Mouse (Mus musculus): ENCODE measurements around the gene Grid1. TPM values are rescaled to one million over a fixed set of nuclear protein-coding genes. Genes with fewer than 3 reads are reported as not detected.

The Grid1 gene
- polyA plus RNA-seq, 1 experiment: 0.24 TPM

- TF ChIP-seq CTCF (IDR thresholded peaks at IDR 0.05; ENCODE audit: low read depth, low read length): no peak
- TF ChIP-seq EP300 (IDR thresholded peaks at IDR 0.05; ENCODE audit: insufficient read depth, low read depth, low read length): no peak
- TF ChIP-seq POLR2A (IDR thresholded peaks at IDR 0.05; ENCODE audit: insufficient read depth, low read length): no peak
- Histone ChIP-seq H3K27ac (ENCODE audit: insufficient read depth, low read length) (no peak overlapping the region), H3K36me3 (ENCODE audit: control insufficient read depth, insufficient read depth, low read length, poor library complexity, severe bottlenecking) (no peaks in the 10 kb centered on the region), H3K27me3 (ENCODE audit: control insufficient read depth, insufficient read depth, low read length, poor library complexity, severe bottlenecking) (no peaks in the 10 kb centered on the region), H3K9me3 (replicated peaks; ENCODE audit: control insufficient read depth, insufficient read depth, low read length, poor library complexity, severe bottlenecking) (no peaks in the 10 kb centered on the region), H3K4me1 (ENCODE audit: control insufficient read depth, insufficient read depth, low read length) (no peaks in the 10 kb centered on the region), H3K9ac (ENCODE audit: low read depth, poor library complexity, severe bottlenecking) (no peak overlapping the region), H3K4me3 (ENCODE audit: low read depth, low read length) (no peak overlapping the region)
Measured at GRCm38 (mm10) chr14:35572991-35573502, 753.1 kb downstream of the Grid1 start.

DNA sequence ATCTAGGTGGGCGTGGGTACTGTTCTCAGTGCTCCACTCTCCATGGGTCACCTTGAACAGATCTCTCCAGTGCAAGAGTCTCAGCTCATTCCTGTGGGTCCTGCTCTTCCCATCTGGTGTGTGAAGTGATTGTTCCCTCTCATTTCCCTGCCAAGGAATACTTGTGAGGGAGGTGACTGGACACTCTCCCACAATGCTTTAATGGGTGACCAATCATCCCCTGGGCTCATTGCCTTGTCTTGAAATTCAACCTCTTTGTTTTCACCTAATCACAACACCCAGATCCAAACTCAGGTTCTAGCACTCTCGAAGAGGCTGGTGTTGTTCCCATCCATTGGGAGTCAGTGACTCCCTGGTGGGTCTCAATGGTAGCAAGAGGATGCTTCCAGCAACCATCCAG is 754.6 kb downstream of the Grid1 start:
- H3K9ac ChIP-seq (ENCODE audit: low read depth, poor library complexity, severe bottlenecking): no peak overlapping the region
- TF ChIP-seq CTCF (IDR thresholded peaks at IDR 0.05; ENCODE audit: low read depth, low read length) (no peak), POLR2A (IDR thresholded peaks at IDR 0.05; ENCODE audit: insufficient read depth, low read length) (no peak), EP300 (IDR thresholded peaks at IDR 0.05; ENCODE audit: insufficient read depth, low read depth, low read length) (no peak)
- H3K4me3 ChIP-seq (ENCODE audit: low read depth, low read length): no peak overlapping the region
- no peaks in the 10 kb centered on the region for H3K9me3 ChIP-seq (replicated peaks; ENCODE audit: control insufficient read depth, insufficient read depth, low read length, poor library complexity, severe bottlenecking)
- no peaks in the 10 kb centered on the region for H3K27me3 ChIP-seq (ENCODE audit: control insufficient read depth, insufficient read depth, low read length, poor library complexity, severe bottlenecking)
- H3K4me1 ChIP-seq (ENCODE audit: control insufficient read depth, insufficient read depth, low read length): no peaks in the 10 kb centered on the region
- H3K36me3 ChIP-seq (ENCODE audit: control insufficient read depth, insufficient read depth, low read length, poor library complexity, severe bottlenecking): no peaks in the 10 kb centered on the region
- no peak overlapping the region for H3K27ac ChIP-seq (ENCODE audit: insufficient read depth, low read length)

GRCm38 (mm10) chr14:35575285-35575684 is 755.4 kb downstream of the Grid1 start:
- Histone ChIP-seq H3K9ac (ENCODE audit: low read depth, poor library complexity, severe bottlenecking) (no peak overlapping the region), H3K36me3 (ENCODE audit: control insufficient read depth, insufficient read depth, low read length, poor library complexity, severe bottlenecking) (no peaks in the 10 kb centered on the region), H3K4me1 (ENCODE audit: control insufficient read depth, insufficient read depth, low read length) (no peaks in the 10 kb centered on the region), H3K27ac (ENCODE audit: insufficient read depth, low read length) (no peak overlapping the region), H3K4me3 (ENCODE audit: low read depth, low read length) (no peak overlapping the region), H3K27me3 (ENCODE audit: control insufficient read depth, insufficient read depth, low read length, poor library complexity, severe bottlenecking) (no peaks in the 10 kb centered on the region), H3K9me3 (replicated peaks; ENCODE audit: control insufficient read depth, insufficient read depth, low read length, poor library complexity, severe bottlenecking) (no peaks in the 10 kb centered on the region)
- TF ChIP-seq CTCF (IDR thresholded peaks at IDR 0.05; ENCODE audit: low read depth, low read length) (no peak), POLR2A (IDR thresholded peaks at IDR 0.05; ENCODE audit: insufficient read depth, low read length) (no peak), EP300 (IDR thresholded peaks at IDR 0.05; ENCODE audit: insufficient read depth, low read depth, low read length) (no peak)

DNA sequence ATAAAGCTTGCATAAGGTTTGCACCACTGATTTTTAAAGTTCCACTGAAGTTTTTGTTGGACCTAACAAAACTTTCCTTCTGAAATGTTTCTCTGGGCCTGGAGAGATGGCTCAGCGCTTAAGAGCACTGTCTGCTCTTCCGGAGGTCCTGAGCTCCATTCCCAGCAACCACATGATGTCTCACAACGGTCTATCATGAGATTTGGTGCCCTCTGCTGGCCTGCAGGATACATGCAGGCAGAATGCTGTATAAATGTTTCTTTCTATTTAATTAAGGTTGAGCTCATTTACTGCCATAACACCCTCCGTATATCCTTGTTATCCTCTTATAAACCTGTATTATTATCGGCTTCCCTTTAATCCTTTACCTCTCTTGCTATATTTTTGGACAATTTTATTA is 805.8 kb downstream of the Grid1 start:
- TF ChIP-seq POLR2A (IDR thresholded peaks at IDR 0.05; ENCODE audit: insufficient read depth, low read length): no peak
- TF ChIP-seq CTCF (IDR thresholded peaks at IDR 0.05; ENCODE audit: low read depth, low read length): peak; percentile 38
- H3K4me1 ChIP-seq (ENCODE audit: control insufficient read depth, insufficient read depth, low read length): no peaks in the 10 kb centered on the region
- H3K27ac ChIP-seq (ENCODE audit: insufficient read depth, low read length): no peak overlapping the region
- H3K27me3 ChIP-seq (ENCODE audit: control insufficient read depth, insufficient read depth, low read length, poor library complexity, severe bottlenecking): no peaks in the 10 kb centered on the region
- H3K4me3 ChIP-seq (ENCODE audit: low read depth, low read length): no peak overlapping the region
- H3K9ac ChIP-seq (ENCODE audit: low read depth, poor library complexity, severe bottlenecking): no peak overlapping the region
- no peaks in the 10 kb centered on the region for H3K36me3 ChIP-seq (ENCODE audit: control insufficient read depth, insufficient read depth, low read length, poor library complexity, severe bottlenecking)
- no peaks in the 10 kb centered on the region for H3K9me3 ChIP-seq (replicated peaks; ENCODE audit: control insufficient read depth, insufficient read depth, low read length, poor library complexity, severe bottlenecking)

Other genes with a start within 250 kb of the Grid1 start
- 3.4 and 4.0 TPM in 2 replicates for gene Ldb3, start 231.4 kb upstream of the Grid1 start, polyA plus RNA-seq (2011; ENCODE audit: insufficient read depth, insufficient read length, low read depth, missing spikeins)
- not detected in 2 replicates for gene Opn4, start 220.0 kb upstream of the Grid1 start, polyA plus RNA-seq (2011; ENCODE audit: insufficient read depth, insufficient read length, low read depth, missing spikeins)
- 205 and 231 TPM in 2 replicates for gene Wapl, start 146.2 kb upstream of the Grid1 start, polyA plus RNA-seq (2011; ENCODE audit: insufficient read depth, insufficient read length, low read depth, missing spikeins)